Mouse (Mus musculus) stomach, embryonic 14.5 days (tissue): Measurements from ENCODE around the gene Ptprn2. TPM values are rescaled to one million over a fixed set of nuclear protein-coding genes. Genes with fewer than 3 reads are reported as not detected.

ENCODE experiments used
- ATAC-seq: fragments of 200-750 bp; cut with Nextera tagmentation; 2 replicates; pipeline ENCODE4 v1.8.0; 2017; ENCODE audit warnings: low read depth, moderate TSS enrichment; ENCODE audit not compliant: insufficient number of reproducible peaks, insufficient read depth, low FRiP score
- H3K27ac ChIP-seq: fragments of 300-500 bp; sonication (generic); 2 replicates; pipeline ENCODE4 v1.5.1; 2014; ENCODE audit warnings: mild to moderate bottlenecking, low read length, moderate library complexity, mixed read lengths
- H3K27me3 ChIP-seq: fragments of 300-500 bp; sonication (generic); 2 replicates; pipeline ENCODE4 v1.6.1; 2014; ENCODE audit warnings: low read length, control low read depth, mixed read lengths; ENCODE audit not compliant: control insufficient read depth, insufficient read depth
- H3K36me3 ChIP-seq: fragments of 300-500 bp; sonication (generic); 2 replicates; pipeline ENCODE4 v1.6.1; 2014; ENCODE audit warnings: mild to moderate bottlenecking, control low read depth, low read length, moderate library complexity, mixed read lengths; ENCODE audit not compliant: control insufficient read depth, insufficient read depth
- H3K4me1 ChIP-seq: fragments of 300-500 bp; sonication (generic); 2 replicates; pipeline ENCODE4 v1.6.1; 2014; ENCODE audit warnings: low read length, control low read depth, mixed read lengths; ENCODE audit not compliant: control insufficient read depth, insufficient read depth
- H3K4me2 ChIP-seq: fragments of 300-500 bp; sonication (generic); replicated peaks from 2 replicates; pipeline ENCODE4 v1.6.1; 2014; ENCODE audit warnings: low read depth, low read length, control low read depth
- H3K4me3 ChIP-seq: fragments of 300-500 bp; sonication (generic); 2 replicates; pipeline ENCODE4 v1.5.1; 2014; ENCODE audit warnings: low read depth, low read length, control low read depth
- H3K9ac ChIP-seq: fragments of 300-500 bp; sonication (generic); replicated peaks from 2 replicates; pipeline ENCODE4 v1.6.1; 2014; ENCODE audit warnings: low read depth, mild to moderate bottlenecking, control low read depth, low read length, moderate library complexity, mixed read lengths
- H3K9me3 ChIP-seq: fragments of 300-500 bp; sonication (generic); 2 replicates; pipeline ENCODE4 v1.6.1; 2016; ENCODE audit warnings: low read depth, low read length, control low read depth; ENCODE audit not compliant: control insufficient read depth
- WGBS: fragments of 180-500 bp; shearing (Covaris S2); extraction: QIAGEN DNeasy Blood & Tissue Kit; methylation state at CpG from one replicate; pipeline ENCODE4 v1.1.7; 2014; 5-methylcytosine and 5-hydroxymethylcytosine counted together
- polyA plus RNA-seq: library from polyadenylated mRNA; unstranded; fragments of >200 nt; fragmentation: Nextera tagmentation; extraction: Ambion mirVana; gene quantifications from 2 replicates; pipeline ENCODE4 v1.2.1, GENCODE M21; 2014

Gene Ptprn2
- polyA plus RNA-seq, 1 experiment from 2014 or later, result 2.2 TPM

- Histone ChIP-seq H3K27me3 (no peaks in the 10 kb centered on the region), H3K9me3 (no peaks in the 10 kb centered on the region), H3K27ac (no peak overlapping the region), H3K36me3 (no peaks in the 10 kb centered on the region), H3K9ac (no peak overlapping the region), H3K4me2 (no peak overlapping the region), H3K4me1 (no peaks in the 10 kb centered on the region), H3K4me3 (no peak overlapping the region)
- no peak for ATAC-seq
- WGBS, result 83% methylated on average over 3 of the region's 3 CpGs
These were observed 598.6 kb downstream of the Ptprn2 start for GRCm38 (mm10) chr12:117083856-117084701.

DNA sequence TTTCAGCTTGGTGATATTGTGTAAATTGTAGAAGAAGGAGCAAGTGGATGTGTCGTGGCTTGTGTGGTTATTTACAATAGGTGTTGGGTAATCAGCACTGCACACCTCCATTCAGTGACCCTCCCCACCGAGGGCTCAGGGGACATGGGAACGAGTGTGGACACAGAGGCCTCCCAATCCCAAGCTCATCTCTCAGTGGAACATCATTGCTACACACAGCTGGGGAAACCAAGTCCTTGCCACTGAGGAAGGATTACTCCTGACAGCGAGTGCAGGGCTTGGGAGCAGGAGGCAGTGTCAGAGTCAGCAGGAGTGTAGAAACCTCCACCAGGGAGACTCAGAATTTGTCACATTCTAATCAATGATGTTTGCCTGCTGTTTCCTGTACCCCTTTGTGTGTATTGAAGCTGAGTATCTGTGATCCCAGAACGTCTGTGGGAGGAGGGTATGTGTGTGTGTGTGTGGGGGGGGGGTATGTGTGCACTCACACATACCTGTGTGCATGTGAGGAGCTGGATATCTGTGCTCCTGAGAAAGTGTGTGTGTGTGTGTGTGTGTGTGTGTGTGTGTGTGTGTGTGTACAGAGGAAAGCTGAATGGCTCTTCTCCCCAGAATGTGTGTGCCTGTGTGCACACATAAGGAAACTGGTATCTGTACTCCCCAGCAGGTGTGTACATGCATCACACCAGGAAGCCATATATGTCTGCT lies 599.3 kb downstream of the Ptprn2 start:
- no peak overlapping the region for H3K4me3 ChIP-seq

DNA sequence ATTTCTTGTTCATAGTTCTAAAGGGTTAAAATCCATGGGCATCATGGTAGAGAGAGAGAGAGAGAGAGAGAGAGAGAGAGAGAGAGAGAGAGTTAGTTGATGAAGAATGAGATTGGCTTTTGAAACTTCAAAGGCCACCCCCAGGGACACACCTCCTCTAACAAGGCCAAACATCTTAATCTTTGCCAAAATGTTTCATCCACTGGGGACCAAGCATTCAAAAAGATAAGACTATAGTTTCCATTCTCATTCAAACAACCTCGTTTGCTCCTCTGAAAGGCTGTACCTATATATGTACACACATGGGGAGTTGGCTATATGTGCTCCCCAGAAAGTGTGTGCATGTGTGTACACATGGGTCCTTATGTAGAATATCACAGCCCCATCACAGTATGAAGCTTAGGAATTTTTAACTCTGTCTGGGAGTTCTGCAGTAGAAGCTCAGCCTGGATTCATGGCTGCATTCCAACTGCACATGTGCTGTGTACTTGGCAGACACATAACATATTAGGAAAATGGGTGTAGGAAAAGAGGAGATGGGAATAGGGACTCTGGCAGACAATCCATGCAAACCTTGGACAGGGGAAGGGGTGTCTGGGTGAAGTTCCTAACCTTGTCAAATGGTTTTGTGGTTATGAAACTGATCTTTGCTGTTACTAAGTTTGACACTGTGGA lies 600.3 kb downstream of the Ptprn2 start:
- H3K36me3 ChIP-seq, result no peaks in the 10 kb centered on the region
- H3K27ac ChIP-seq, result no peak overlapping the region
- H3K9ac ChIP-seq, result no peak overlapping the region
- no peak overlapping the region for H3K4me3 ChIP-seq
- WGBS, result 55% methylated on average over 1 of the region's 1 CpGs
- no peaks in the 10 kb centered on the region for H3K4me1 ChIP-seq
- H3K27me3 ChIP-seq, result no peaks in the 10 kb centered on the region
- H3K4me2 ChIP-seq, result no peak overlapping the region
- no peak for ATAC-seq
- no peaks in the 10 kb centered on the region for H3K9me3 ChIP-seq

More for the DNA sequence above, 599.3 kb downstream of the Ptprn2 start:
- no peak for ATAC-seq
- no peaks in the 10 kb centered on the region for H3K9me3 ChIP-seq
- no peaks in the 10 kb centered on the region for H3K4me1 ChIP-seq
- H3K36me3 ChIP-seq, result no peaks in the 10 kb centered on the region
- H3K4me2 ChIP-seq, result no peak overlapping the region
- H3K9ac ChIP-seq, result no peak overlapping the region
- H3K27ac ChIP-seq, result no peak overlapping the region
- H3K27me3 ChIP-seq, result no peaks in the 10 kb centered on the region
- WGBS, result 45% methylated on average over 5 of the region's 5 CpGs

DNA sequence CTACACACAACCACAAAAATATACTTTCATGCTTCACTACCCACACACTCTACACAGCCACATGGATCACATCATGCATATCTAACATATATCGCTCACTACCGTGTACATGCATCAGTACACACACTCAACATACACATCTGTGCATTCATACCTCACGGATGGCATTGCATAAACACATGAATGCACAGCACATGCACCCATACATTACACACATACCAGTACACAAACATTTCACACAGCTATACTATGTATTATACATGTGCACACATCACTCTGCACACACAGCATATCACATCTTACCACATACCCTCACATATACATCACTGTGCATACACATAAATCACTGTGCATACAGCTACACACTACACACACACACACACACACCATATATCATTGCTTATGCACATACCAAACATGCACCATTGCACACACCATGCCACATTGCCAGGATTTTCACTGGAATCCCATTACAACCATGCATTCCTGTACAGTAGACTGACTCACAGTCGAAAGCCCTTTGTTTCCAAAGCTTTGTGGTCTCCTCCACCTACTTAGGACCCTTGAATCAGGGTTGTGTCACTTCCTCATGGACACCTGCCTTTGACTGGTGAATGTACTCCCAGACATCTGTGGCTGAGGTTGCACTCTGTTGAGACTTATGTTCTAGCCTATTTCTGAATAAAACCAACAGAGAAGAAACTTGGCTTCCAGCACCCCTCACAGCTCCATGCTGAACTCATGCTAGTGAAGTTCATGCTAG lies 607.0 kb downstream of the Ptprn2 start:
- Histone ChIP-seq H3K9me3 (no peaks in the 10 kb centered on the region), H3K4me1 (no peaks in the 10 kb centered on the region), H3K27ac (no peak overlapping the region), H3K9ac (no peak overlapping the region), H3K27me3 (no peaks in the 10 kb centered on the region), H3K4me2 (no peak overlapping the region), H3K36me3 (no peaks in the 10 kb centered on the region), H3K4me3 (no peak overlapping the region)
- ATAC-seq, result no peak
- WGBS, result 92% methylated on average over 4 of the region's 4 CpGs

GRCm38 (mm10) chr12:117095941-117096340 lies 610.4 kb downstream of the Ptprn2 start:
- H3K9me3 ChIP-seq, result no peaks in the 10 kb centered on the region
- H3K4me3 ChIP-seq, result no peak overlapping the region
- no peak for ATAC-seq
- no peaks in the 10 kb centered on the region for H3K36me3 ChIP-seq
- no peak overlapping the region for H3K4me2 ChIP-seq
- H3K4me1 ChIP-seq, result no peaks in the 10 kb centered on the region
- H3K9ac ChIP-seq, result no peak overlapping the region
- no peaks in the 10 kb centered on the region for H3K27me3 ChIP-seq
- H3K27ac ChIP-seq, result no peak overlapping the region
- 79% methylated on average over 6 of the region's 6 CpGs for WGBS

DNA sequence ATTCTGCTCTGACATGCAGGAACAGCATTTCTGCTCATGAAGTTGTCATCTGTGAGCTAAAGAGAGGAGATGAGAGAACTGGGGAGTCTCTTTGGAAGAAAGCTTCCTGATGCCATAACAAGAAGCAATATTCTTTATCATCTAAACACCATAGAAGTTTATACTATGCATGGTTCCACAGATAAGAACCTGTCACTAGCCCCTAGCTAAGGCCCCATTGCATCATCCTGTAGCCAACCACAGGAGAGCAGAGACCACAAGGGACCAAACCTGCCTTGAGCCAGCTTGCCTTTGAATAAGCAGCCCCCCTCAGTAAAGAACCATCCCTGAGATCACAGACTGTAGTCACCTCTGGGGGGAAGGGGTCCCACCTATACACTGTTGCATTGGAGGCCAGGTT lies 612.8 kb downstream of the Ptprn2 start:
- no peak for ATAC-seq
- H3K9ac ChIP-seq, result no peak overlapping the region
- no peaks in the 10 kb centered on the region for H3K9me3 ChIP-seq
- H3K4me1 ChIP-seq, result no peaks in the 10 kb centered on the region
- H3K4me2 ChIP-seq, result no peak overlapping the region
- no peaks in the 10 kb centered on the region for H3K27me3 ChIP-seq
- no peaks in the 10 kb centered on the region for H3K36me3 ChIP-seq
- H3K27ac ChIP-seq, result no peak overlapping the region
- H3K4me3 ChIP-seq, result no peak overlapping the region

DNA sequence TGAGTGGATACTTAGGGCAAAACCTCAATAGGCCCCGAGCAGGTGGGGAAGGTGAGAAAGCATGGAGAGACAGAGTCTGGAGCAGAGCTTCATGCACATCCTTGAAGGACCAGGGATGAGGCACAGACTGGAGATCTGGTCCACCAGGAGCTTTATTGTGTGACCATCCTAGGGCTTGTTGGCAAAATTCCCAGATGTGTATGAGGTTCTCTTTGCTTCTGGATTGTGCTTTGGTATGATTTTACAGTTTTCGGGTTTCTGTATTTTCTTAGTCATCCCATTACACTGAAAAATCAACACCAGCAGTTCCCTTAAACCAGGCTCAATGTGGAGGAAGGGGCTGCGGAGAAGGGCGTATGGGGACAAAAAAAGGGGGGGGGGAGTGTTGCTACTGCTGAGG lies 621.2 kb downstream of the Ptprn2 start:
- no peak for ATAC-seq
- no peak overlapping the region for H3K4me3 ChIP-seq
- H3K4me2 ChIP-seq, result no peak overlapping the region
- H3K9ac ChIP-seq, result no peak overlapping the region
- no peak overlapping the region for H3K27ac ChIP-seq
- H3K9me3 ChIP-seq, result no peaks in the 10 kb centered on the region
- H3K4me1 ChIP-seq, result no peaks in the 10 kb centered on the region
- H3K36me3 ChIP-seq, result no peaks in the 10 kb centered on the region
- 49% methylated on average over 4 of the region's 4 CpGs for WGBS
- no peaks in the 10 kb centered on the region for H3K27me3 ChIP-seq

DNA sequence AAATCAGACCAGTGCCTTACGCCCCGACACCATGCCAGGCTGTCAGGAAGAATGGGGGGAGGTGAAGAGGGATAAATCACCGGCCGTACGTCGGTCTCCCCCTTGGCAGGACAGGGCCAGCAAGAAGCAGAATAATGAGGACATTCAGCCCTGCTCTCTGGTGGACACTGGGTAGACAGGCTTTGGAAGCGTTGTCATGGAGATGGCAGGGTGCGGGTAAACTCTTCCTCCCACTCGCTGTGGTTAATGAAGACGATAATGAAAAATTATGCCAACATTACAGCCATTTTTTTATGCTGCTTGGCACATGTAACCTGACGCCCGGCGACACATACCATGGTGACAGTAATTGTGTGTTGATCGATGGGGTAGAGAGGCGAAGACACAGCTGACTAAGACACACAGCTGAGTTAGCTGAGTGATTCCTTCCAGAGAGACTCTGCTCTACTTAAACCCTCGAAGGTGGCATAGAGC lies 621.7 kb downstream of the Ptprn2 start:
- Histone ChIP-seq H3K4me1 (no peaks in the 10 kb centered on the region), H3K27ac (no peak overlapping the region), H3K36me3 (no peaks in the 10 kb centered on the region), H3K4me2 (no peak overlapping the region), H3K9me3 (no peaks in the 10 kb centered on the region), H3K9ac (no peak overlapping the region), H3K27me3 (no peaks in the 10 kb centered on the region), H3K4me3 (no peak overlapping the region)
- 16% methylated on average over 16 of the region's 16 CpGs for WGBS
- 0 out of 2 replicates have a peak, but pooled peaks have one; percentile 39 for ATAC-seq
